Mouse (Mus musculus) myocyte (in vitro differentiated cells): ENCODE results near the gene Gm14124. TPM values are rescaled to one million over a fixed set of nuclear protein-coding genes. Genes with fewer than 3 reads are reported as not detected.
"Not testable (repeated sequence)": the region's sequence is repeated elsewhere in the genome, so short reads cannot be mapped to it uniquely, and the experiment has no call there.

Source experiments
- H3K27me3 ChIP-seq: one replicate; pipeline ENCODE4 v1.6.1; 2011; ENCODE audit not compliant: control insufficient read depth, insufficient read depth, insufficient read length
- H3K36me3 ChIP-seq: one replicate; pipeline ENCODE4 v1.6.1; 2011; ENCODE audit not compliant: control insufficient read depth, insufficient read depth
- H3K4me2 ChIP-seq: one replicate; pipeline ENCODE4 v1.6.1; 2011; ENCODE audit warnings: low read depth, control low read depth
- H3K4me3 ChIP-seq: one replicate; pipeline ENCODE4 v1.5.1; 2011; ENCODE audit warnings: mild to moderate bottlenecking, control low read depth, moderate library complexity
- H3K79me2 ChIP-seq: one replicate; pipeline ENCODE4 v1.6.1; 2011; ENCODE audit not compliant: control insufficient read depth, insufficient read depth
- H3ac ChIP-seq: one replicate; pipeline ENCODE4 v1.6.1; 2011; ENCODE audit not compliant: control insufficient read depth, insufficient read length
- CEBPB ChIP-seq: IDR thresholded peaks from 2 replicates; pipeline ENCODE4 v1.6.1; 2011; ENCODE audit warnings: mild to moderate bottlenecking, moderate library complexity; ENCODE audit not compliant: poor library complexity, insufficient read depth, severe bottlenecking
- E2F4 ChIP-seq: IDR thresholded peaks from one replicate; pipeline ENCODE4 v1.6.1; 2011; ENCODE audit warnings: mild to moderate bottlenecking, control low read depth, moderate library complexity; ENCODE audit not compliant: insufficient read depth
- MAX ChIP-seq: IDR thresholded peaks from one replicate; pipeline ENCODE4 v1.6.1; 2011; ENCODE audit warnings: low read depth, mild to moderate bottlenecking, control low read depth
- MYOD1 ChIP-seq, 3 experiments: IDR thresholded peaks; one replicate each; pipeline ENCODE4 v1.6.1; 2011; ENCODE audit warnings: control low read depth in 2 of 3, low read depth in 2 of 3, mild to moderate bottlenecking in 2 of 3, moderate library complexity in 1 of 3; ENCODE audit not compliant: insufficient read length in 2 of 3, control insufficient read depth in 1 of 3
- MYOG ChIP-seq, 3 experiments: IDR thresholded peaks; one replicate each; pipeline ENCODE4 v1.6.1; 2011; ENCODE audit warnings: control low read depth in 2 of 3, low read depth in 2 of 3, mild to moderate bottlenecking in 2 of 3; ENCODE audit not compliant: insufficient read length in 2 of 3, control insufficient read depth in 1 of 3, insufficient read depth in 1 of 3
- POLR2A ChIP-seq: IDR thresholded peaks from one replicate; pipeline ENCODE4 v1.6.1; 2011; ENCODE audit warnings: low read depth, mild to moderate bottlenecking, control low read depth, moderate library complexity; ENCODE audit not compliant: insufficient read length
- POLR2AphosphoS2 ChIP-seq: IDR thresholded peaks from one replicate; pipeline ENCODE4 v1.6.1; 2011; ENCODE audit warnings: low read depth, control low read depth; ENCODE audit not compliant: insufficient read length
- REST ChIP-seq: IDR thresholded peaks from one replicate; pipeline ENCODE4 v1.6.1; 2011; ENCODE audit warnings: mild to moderate bottlenecking, control low read depth, moderate library complexity; ENCODE audit not compliant: insufficient read depth, insufficient read length
- SRF ChIP-seq: IDR thresholded peaks from one replicate; pipeline ENCODE4 v1.6.1; 2011; ENCODE audit warnings: low read depth; ENCODE audit not compliant: control insufficient read depth, insufficient read length
- TCF12 ChIP-seq: IDR thresholded peaks from one replicate; pipeline ENCODE4 v1.6.1; 2011; ENCODE audit warnings: mild to moderate bottlenecking, control low read depth; ENCODE audit not compliant: poor library complexity, insufficient read depth, severe bottlenecking
- TCF3 ChIP-seq: IDR thresholded peaks from one replicate; pipeline ENCODE4 v1.6.1; 2011; ENCODE audit warnings: low read depth, control low read depth; ENCODE audit not compliant: insufficient read length
- USF1 ChIP-seq: IDR thresholded peaks from one replicate; pipeline ENCODE4 v1.6.1; 2011; ENCODE audit warnings: low read depth, mild to moderate bottlenecking, control low read depth, moderate library complexity
- polyA plus RNA-seq: library from polyadenylated mRNA; unstranded; fragments of >200 nt; fragmentation: generic; extraction: Trizol; gene quantifications from one replicate; pipeline ENCODE4 v1.2.1, GENCODE M21; 2012; ENCODE audit warnings: missing spikeins

Gm14124 gene
- 0.02 TPM for polyA plus RNA-seq

GRCm38 (mm10) chr2:150257291-150257690, at the start of gene Gm14124:
Gene Gm14124, plus strand, starts transcription at chr2:150257517.
- H3K4me3 ChIP-seq, H3K36me3 ChIP-seq, H3K79me2 ChIP-seq, H3K27me3 ChIP-seq, H3K4me2 ChIP-seq, H3ac ChIP-seq: not testable (repeated sequence)

DNA sequence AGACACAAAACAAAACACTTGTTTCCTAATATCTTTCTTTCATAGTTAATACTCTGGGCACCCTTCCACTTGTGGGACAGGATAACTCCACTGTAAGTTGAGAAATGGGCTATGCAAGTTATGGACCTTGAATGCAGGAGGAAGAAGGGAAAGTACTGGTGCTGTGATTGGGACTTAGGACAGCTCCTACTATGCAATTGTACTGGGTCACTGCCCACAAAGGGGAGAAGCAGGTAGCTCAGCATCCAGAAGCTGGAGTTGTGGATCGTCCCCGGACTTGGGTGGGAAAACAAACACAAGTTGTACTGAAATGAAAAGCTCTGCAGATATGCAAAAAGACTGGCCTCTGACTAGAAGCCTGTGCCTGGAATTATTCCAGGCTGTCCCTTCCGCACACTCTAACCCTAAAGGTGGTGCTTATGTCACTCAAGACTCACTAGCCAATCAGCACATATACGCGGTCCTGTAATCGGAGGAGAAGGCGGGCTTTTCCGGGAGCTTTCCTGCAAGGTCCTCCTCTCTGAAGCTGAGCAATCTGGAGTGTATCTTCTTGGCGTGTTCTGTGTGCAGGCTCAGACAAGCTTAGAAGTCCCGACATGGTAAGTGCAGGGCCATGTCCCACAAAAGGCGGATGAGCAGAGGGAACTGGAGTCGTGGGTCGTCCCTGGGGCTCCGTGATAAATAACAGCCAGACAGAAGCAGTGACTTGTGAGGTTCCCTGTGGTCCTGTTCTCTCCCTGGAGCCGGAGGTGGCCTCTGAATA, 39.5 kb upstream of the Gm14124 start, which contains the start of gene Zfp937:
Gene Zfp937 (plus strand): TSS at position 474 of the 763 bp plus-strand sequence.
- H3K79me2 ChIP-seq, H3ac ChIP-seq, H3K36me3 ChIP-seq, H3K27me3 ChIP-seq: not testable (repeated sequence)
- peak within 1 kb of the TSS; percentile 80 for H3K4me2 ChIP-seq
- peak within 1 kb of the TSS; percentile 27 for H3K4me3 ChIP-seq

GRCm38 (mm10) chr2:150218363-150218725, 39.0 kb upstream of the Gm14124 start:
- not testable (repeated sequence) for H3K27me3 ChIP-seq, H3K36me3 ChIP-seq, H3ac ChIP-seq, H3K79me2 ChIP-seq
- Histone ChIP-seq H3K4me2 (peak overlapping the region; percentile 80), H3K4me3 (peak overlapping the region; percentile 27)

DNA sequence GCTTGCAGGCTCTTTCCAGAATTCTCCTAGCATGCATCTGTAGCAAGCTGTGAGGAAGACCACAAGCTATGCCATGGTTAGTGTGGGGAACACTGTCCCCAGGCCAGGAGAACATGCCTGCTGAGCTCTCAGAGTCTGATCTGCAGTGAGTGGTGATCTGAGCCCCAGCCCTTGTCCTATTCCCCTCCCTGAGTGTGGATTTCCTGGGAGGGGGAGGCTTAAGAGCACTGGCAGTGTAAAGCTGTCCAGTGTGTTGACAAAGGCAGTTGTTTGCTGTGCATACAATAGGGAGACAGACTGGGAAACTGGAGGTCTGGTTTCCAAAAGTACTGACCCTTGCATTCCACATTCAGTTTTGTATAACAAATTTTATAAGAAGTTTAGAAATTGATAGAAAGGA, 34.1 kb upstream of the Gm14124 start:
- H3K79me2 ChIP-seq, H3K27me3 ChIP-seq, H3K4me2 ChIP-seq, H3K4me3 ChIP-seq, H3K36me3 ChIP-seq, H3ac ChIP-seq: not testable (repeated sequence)

DNA sequence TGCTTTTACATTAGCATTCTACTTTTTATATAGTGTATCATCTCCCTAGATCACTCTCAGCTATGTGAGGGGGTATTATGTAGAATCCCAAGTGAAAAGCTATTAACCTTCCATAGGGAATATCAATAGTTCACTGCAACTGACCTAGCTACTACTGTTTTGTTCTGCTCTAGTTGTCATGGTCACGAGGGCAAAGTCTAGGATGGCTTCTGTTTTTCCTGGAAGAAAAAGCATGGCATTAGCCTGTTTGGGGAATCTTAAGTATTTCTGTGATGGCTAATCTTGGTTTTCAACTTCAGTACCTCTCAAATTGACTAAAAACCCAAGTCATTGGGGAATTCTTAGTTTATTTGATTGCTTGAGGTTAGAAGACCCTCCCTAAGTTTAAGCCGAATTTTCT, 14.1 kb upstream of the Gm14124 start:
- peaks cover 2% of the 10 kb centered on the region for H3K36me3 ChIP-seq
- no peak overlapping the region for H3ac ChIP-seq
- H3K4me3 ChIP-seq = no peak overlapping the region
- no peak for TF ChIP-seq USF1
- H3K79me2 ChIP-seq = no peaks in the 10 kb centered on the region
- no peak overlapping the region for H3K4me2 ChIP-seq
- no peaks in the 10 kb centered on the region for H3K27me3 ChIP-seq

- H3K4me3 ChIP-seq = not testable (repeated sequence)
Measured at GRCm38 (mm10) chr2:150255491-150255890, 1.8 kb upstream of the Gm14124 start, which contains the start of gene Gm21994. Gene Gm21994, minus strand, starts transcription at chr2:150255591.

GRCm38 (mm10) chr2:150256861-150257260, 456 bp upstream of the Gm14124 start:
- not testable (repeated sequence) for H3K36me3 ChIP-seq, H3ac ChIP-seq, H3K4me3 ChIP-seq, H3K79me2 ChIP-seq, H3K4me2 ChIP-seq, H3K27me3 ChIP-seq

More at GRCm38 (mm10) chr2:150255491-150255890, 1.8 kb upstream of the Gm14124 start, which contains the start of gene Gm21994:
- H3ac ChIP-seq, H3K36me3 ChIP-seq, H3K4me2 ChIP-seq, H3K79me2 ChIP-seq, H3K27me3 ChIP-seq: not testable (repeated sequence)

- no peak overlapping the region for H3K4me2 ChIP-seq
- TF ChIP-seq POLR2AphosphoS2 (no peak), POLR2A (no peak), MAX (no peak), SRF (no peak), E2F4 (no peak), USF1 (no peak), REST (no peak), TCF12 (no peak), MYOG (IDR thresholded peaks at IDR 0.05; ENCODE audit: control insufficient read depth in 1 of 3, insufficient read depth in 1 of 3, insufficient read length in 2 of 3, low read depth in 2 of 3) (no peak), MYOD1 (IDR thresholded peaks at IDR 0.05; ENCODE audit: control insufficient read depth in 1 of 3, insufficient read length in 2 of 3, low read depth in 2 of 3) (no peak), TCF3 (no peak), CEBPB (no peak)
- no peak overlapping the region for H3K4me3 ChIP-seq
- H3K27me3 ChIP-seq = no peaks in the 10 kb centered on the region
- H3K36me3 ChIP-seq = no peaks in the 10 kb centered on the region
- no peak overlapping the region for H3ac ChIP-seq
- H3K79me2 ChIP-seq = no peaks in the 10 kb centered on the region
Measured at GRCm38 (mm10) chr2:150293669-150294068, 36.4 kb downstream of the Gm14124 start.
